Mouse (Mus musculus) lung, postnatal 25 days (tissue): ENCODE data around the gene Gmcl1.

Source experiments
- DNase-seq: peaks from one replicate; pipeline ENCODE4 v3.0.0; 2022; ENCODE audit warnings: low spot score

The Gmcl1 gene

GRCm38 (mm10) chr6:86733183-86733876 lies at the start of gene Gmcl1:
Gene Gmcl1 (minus strand): TSS chr6:86733383.
- peak; percentile 95 for DNase-seq

- DNase-seq: no peak
These were observed 49.2 kb upstream of the Gmcl1 start for GRCm38 (mm10) chr6:86782342-86782741.

- no peak for DNase-seq
These were observed 48.3 kb upstream of the Gmcl1 start for GRCm38 (mm10) chr6:86781361-86781957.

- DNase-seq: no peak
These were observed 45.9 kb upstream of the Gmcl1 start for GRCm38 (mm10) chr6:86778910-86779594.

- no peak for DNase-seq
These were observed 44.0 kb upstream of the Gmcl1 start for GRCm38 (mm10) chr6:86777181-86777580.

GRCm38 (mm10) chr6:86776706-86777071 lies 43.5 kb upstream of the Gmcl1 start:
- no peak for DNase-seq

GRCm38 (mm10) chr6:86776001-86776705 lies 43.0 kb upstream of the Gmcl1 start:
- DNase-seq: peak; percentile 42

GRCm38 (mm10) chr6:86774937-86775336 lies 41.8 kb upstream of the Gmcl1 start:
- no peak for DNase-seq

- no peak for DNase-seq
These were observed 40.6 kb upstream of the Gmcl1 start for GRCm38 (mm10) chr6:86773830-86774229.

GRCm38 (mm10) chr6:86772631-86773030 lies 39.4 kb upstream of the Gmcl1 start:
- peak; percentile 49 for DNase-seq

- DNase-seq: peak; percentile 48
These were observed 35.8 kb upstream of the Gmcl1 start for GRCm38 (mm10) chr6:86768938-86769337.

- no peak for DNase-seq
These were observed 35.1 kb upstream of the Gmcl1 start for GRCm38 (mm10) chr6:86768186-86768776.

GRCm38 (mm10) chr6:86767465-86767864 lies 34.3 kb upstream of the Gmcl1 start:
- DNase-seq: no peak

GRCm38 (mm10) chr6:86765637-86766059 lies 32.5 kb upstream of the Gmcl1 start:
- peak; percentile 59 for DNase-seq

- no peak for DNase-seq
These were observed 21.1 kb upstream of the Gmcl1 start for GRCm38 (mm10) chr6:86754105-86754863.

GRCm38 (mm10) chr6:86752843-86753485 lies 19.8 kb upstream of the Gmcl1 start:
- no peak for DNase-seq

GRCm38 (mm10) chr6:86750961-86751360 lies 17.8 kb upstream of the Gmcl1 start:
- DNase-seq: no peak

GRCm38 (mm10) chr6:86749817-86750216 lies 16.6 kb upstream of the Gmcl1 start:
- no peak for DNase-seq

GRCm38 (mm10) chr6:86747171-86747570 lies 14.0 kb upstream of the Gmcl1 start:
- DNase-seq: peak; percentile 43

GRCm38 (mm10) chr6:86740652-86741051 lies 7.5 kb upstream of the Gmcl1 start:
- no peak for DNase-seq

- no peak for DNase-seq
These were observed 3.6 kb upstream of the Gmcl1 start for GRCm38 (mm10) chr6:86736830-86737229.
